Mouse (Mus musculus) yolk sac, embryonic 10.5 days (tissue): Measurements from ENCODE around the gene Padi3.

ENCODE experiments used
- DNase-seq: peaks from one replicate; pipeline ENCODE4 v3.0.0-alpha.2; 2017; ENCODE audit warnings: low spot score

The Padi3 gene

GRCm38 (mm10) chr4:140779803-140780397, 30.5 kb downstream of the Padi3 start:
- peak; percentile 42 for DNase-seq

GRCm38 (mm10) chr4:140776623-140777022, 33.8 kb downstream of the Padi3 start:
- no peak for DNase-seq

GRCm38 (mm10) chr4:140775876-140776275, 34.6 kb downstream of the Padi3 start:
- DNase-seq: no peak

- DNase-seq: no peak
Measured at GRCm38 (mm10) chr4:140774893-140775292, 35.6 kb downstream of the Padi3 start.

- no peak for DNase-seq
Measured at GRCm38 (mm10) chr4:140774025-140774800, 36.2 kb downstream of the Padi3 start, which contains the start of gene Padi4. Padi4 (minus strand) TSS chr4:140774236.

- no peak for DNase-seq
Measured at GRCm38 (mm10) chr4:140771091-140771490, 39.4 kb downstream of the Padi3 start.

- peak; percentile 15 for DNase-seq
Measured at GRCm38 (mm10) chr4:140770433-140770832, 40.0 kb downstream of the Padi3 start.

GRCm38 (mm10) chr4:140768973-140769372, 41.5 kb downstream of the Padi3 start:
- no peak for DNase-seq

- DNase-seq: no peak
Measured at GRCm38 (mm10) chr4:140765936-140766335, 44.5 kb downstream of the Padi3 start.

GRCm38 (mm10) chr4:140763158-140763557, 47.3 kb downstream of the Padi3 start:
- no peak for DNase-seq

- DNase-seq: no peak
Measured at GRCm38 (mm10) chr4:140761601-140762000, 48.8 kb downstream of the Padi3 start.

- DNase-seq: no peak
Measured at GRCm38 (mm10) chr4:140755811-140756210, 54.6 kb downstream of the Padi3 start.

GRCm38 (mm10) chr4:140753366-140753765, 57.1 kb downstream of the Padi3 start:
- DNase-seq: no peak

GRCm38 (mm10) chr4:140750328-140750727, 60.1 kb downstream of the Padi3 start:
- DNase-seq: peak; percentile 51

- no peak for DNase-seq
Measured at GRCm38 (mm10) chr4:140747978-140748377, 62.5 kb downstream of the Padi3 start.

- no peak for DNase-seq
Measured at GRCm38 (mm10) chr4:140744654-140745053, 65.8 kb downstream of the Padi3 start.

- no peak for DNase-seq
Measured at GRCm38 (mm10) chr4:140743086-140743485, 67.4 kb downstream of the Padi3 start.

GRCm38 (mm10) chr4:140742543-140742942, 67.9 kb downstream of the Padi3 start, which contains the start of gene Padi6:
Padi6 (minus strand) TSS chr4:140742643.
- DNase-seq: no peak

GRCm38 (mm10) chr4:140741401-140741800, 69.0 kb downstream of the Padi3 start:
- DNase-seq: no peak

GRCm38 (mm10) chr4:140740655-140741054, 69.8 kb downstream of the Padi3 start:
- DNase-seq: no peak
